Mouse (Mus musculus) right cerebral cortex, postnatal 14 days (tissue): ENCODE results near the gene Cped1.

Experiments
- DNase-seq: peaks from one replicate; pipeline ENCODE4 v3.0.0; 2022

Gene Cped1

GRCm38 (mm10) chr6:22180316-22180715 is 194.6 kb downstream of the Cped1 start:
- DNase-seq = peak; percentile 12

GRCm38 (mm10) chr6:22186967-22187366 is 201.3 kb downstream of the Cped1 start:
- no peak for DNase-seq

- no peak for DNase-seq
These were observed 203.9 kb downstream of the Cped1 start for GRCm38 (mm10) chr6:22189346-22190335.

- no peak for DNase-seq
These were observed 212.9 kb downstream of the Cped1 start for GRCm38 (mm10) chr6:22198603-22199002.

- DNase-seq = no peak
These were observed 213.8 kb downstream of the Cped1 start for GRCm38 (mm10) chr6:22199473-22199872.

GRCm38 (mm10) chr6:22200133-22200532 is 214.4 kb downstream of the Cped1 start:
- DNase-seq = no peak

- DNase-seq = no peak
These were observed 216.2 kb downstream of the Cped1 start for GRCm38 (mm10) chr6:22201879-22202278.

- no peak for DNase-seq
These were observed 219.5 kb downstream of the Cped1 start for GRCm38 (mm10) chr6:22205030-22205750.

GRCm38 (mm10) chr6:22205751-22206121 is 220.0 kb downstream of the Cped1 start:
- no peak for DNase-seq

- no peak for DNase-seq
These were observed 220.5 kb downstream of the Cped1 start for GRCm38 (mm10) chr6:22206179-22206578.

- no peak for DNase-seq
These were observed 221.0 kb downstream of the Cped1 start for GRCm38 (mm10) chr6:22206630-22207293.

- no peak for DNase-seq
These were observed 226.4 kb downstream of the Cped1 start for GRCm38 (mm10) chr6:22212158-22212557.

GRCm38 (mm10) chr6:22213187-22213586 is 227.5 kb downstream of the Cped1 start:
- DNase-seq = no peak

- DNase-seq = no peak
These were observed 228.1 kb downstream of the Cped1 start for GRCm38 (mm10) chr6:22213813-22214212.

GRCm38 (mm10) chr6:22214665-22215064 is 228.9 kb downstream of the Cped1 start:
- DNase-seq = no peak

- no peak for DNase-seq
These were observed 230.7 kb downstream of the Cped1 start for GRCm38 (mm10) chr6:22216276-22216973.

- DNase-seq = no peak
These were observed 235.4 kb downstream of the Cped1 start for GRCm38 (mm10) chr6:22221134-22221533.

- no peak for DNase-seq
These were observed 236.4 kb downstream of the Cped1 start for GRCm38 (mm10) chr6:22222087-22222486.

GRCm38 (mm10) chr6:22222947-22223346 is 237.2 kb downstream of the Cped1 start:
- DNase-seq = no peak

- DNase-seq = no peak
These were observed 238.6 kb downstream of the Cped1 start for GRCm38 (mm10) chr6:22224351-22224750.

- DNase-seq = no peak
These were observed 245.5 kb downstream of the Cped1 start for GRCm38 (mm10) chr6:22231244-22231643.

- no peak for DNase-seq
These were observed 247.8 kb downstream of the Cped1 start for GRCm38 (mm10) chr6:22233517-22233916.

- DNase-seq = no peak
These were observed 249.4 kb downstream of the Cped1 start for GRCm38 (mm10) chr6:22235133-22235532.
